Mouse (Mus musculus) lung, postnatal 0 days (tissue): ENCODE results near the gene Actl6b. TPM values are rescaled to one million over a fixed set of nuclear protein-coding genes. Genes with fewer than 3 reads are reported as not detected.

Source experiments
- ATAC-seq: fragments of 200-750 bp; cut with Nextera tagmentation; 2 replicates; pipeline ENCODE4 v1.8.0; 2017; ENCODE audit warnings: moderate library complexity
- DNase-seq: peaks from one replicate; pipeline ENCODE4 v3.0.0-alpha.2; 2016; ENCODE audit warnings: low spot score
- H3K27ac ChIP-seq: fragments of 300-500 bp; sonication (generic); 2 replicates; pipeline ENCODE4 v1.5.1; 2014; ENCODE audit warnings: antibody characterized with exemption, mild to moderate bottlenecking, low read length, mixed read lengths
- H3K27me3 ChIP-seq: fragments of 300-500 bp; sonication (generic); replicated peaks from 2 replicates; pipeline ENCODE4 v1.6.1; 2014; ENCODE audit warnings: low read length, mixed read lengths; ENCODE audit not compliant: insufficient read depth
- H3K36me3 ChIP-seq: fragments of 300-500 bp; sonication (generic); 2 replicates; pipeline ENCODE4 v1.6.1; 2014; ENCODE audit warnings: low read length, mixed read lengths; ENCODE audit not compliant: insufficient read depth
- H3K4me1 ChIP-seq: fragments of 300-500 bp; sonication (generic); 2 replicates; pipeline ENCODE4 v1.6.1; 2014; ENCODE audit warnings: antibody characterized with exemption, low read depth, low read length, mixed read lengths; ENCODE audit not compliant: insufficient read depth
- H3K4me2 ChIP-seq: fragments of 300-500 bp; sonication (generic); replicated peaks from 2 replicates; pipeline ENCODE4 v1.6.1; 2014; ENCODE audit warnings: low read depth, mild to moderate bottlenecking, low read length, moderate library complexity, mixed read lengths
- H3K4me3 ChIP-seq: fragments of 300-500 bp; sonication (generic); 2 replicates; pipeline ENCODE4 v1.5.1; 2014; ENCODE audit warnings: low read depth, low read length
- H3K9ac ChIP-seq: fragments of 300-500 bp; sonication (generic); replicated peaks from 2 replicates; pipeline ENCODE4 v1.6.1; 2014; ENCODE audit warnings: low read depth, mild to moderate bottlenecking
- H3K9me3 ChIP-seq: fragments of 300-500 bp; sonication (generic); 2 replicates; pipeline ENCODE4 v1.6.1; 2016; ENCODE audit warnings: low read length, mixed read lengths
- CTCF ChIP-seq: IDR thresholded peaks from 2 replicates; pipeline ENCODE4 v1.5.1; 2016; ENCODE audit warnings: antibody characterized with exemption, mild to moderate bottlenecking
- EP300 ChIP-seq: IDR thresholded peaks from 2 replicates; pipeline ENCODE4 v1.6.1; 2016; ENCODE audit warnings: antibody characterized with exemption, mild to moderate bottlenecking, control low read depth
- WGBS: fragments of 180-500 bp; shearing (Covaris S2); extraction: QIAGEN DNeasy Blood & Tissue Kit; methylation state at CpG from one replicate; pipeline ENCODE4 v1.1.7; 2014; 5-methylcytosine and 5-hydroxymethylcytosine counted together
- polyA plus RNA-seq: library from polyadenylated mRNA; unstranded; fragments of >200 nt; fragmentation: Nextera tagmentation; extraction: Ambion mirVana; gene quantifications from 2 replicates; pipeline ENCODE4 v1.2.1, GENCODE M21; 2015

Actl6b gene
- polyA plus RNA-seq, 1 experiment from 2014 or later, result not detected

DNA sequence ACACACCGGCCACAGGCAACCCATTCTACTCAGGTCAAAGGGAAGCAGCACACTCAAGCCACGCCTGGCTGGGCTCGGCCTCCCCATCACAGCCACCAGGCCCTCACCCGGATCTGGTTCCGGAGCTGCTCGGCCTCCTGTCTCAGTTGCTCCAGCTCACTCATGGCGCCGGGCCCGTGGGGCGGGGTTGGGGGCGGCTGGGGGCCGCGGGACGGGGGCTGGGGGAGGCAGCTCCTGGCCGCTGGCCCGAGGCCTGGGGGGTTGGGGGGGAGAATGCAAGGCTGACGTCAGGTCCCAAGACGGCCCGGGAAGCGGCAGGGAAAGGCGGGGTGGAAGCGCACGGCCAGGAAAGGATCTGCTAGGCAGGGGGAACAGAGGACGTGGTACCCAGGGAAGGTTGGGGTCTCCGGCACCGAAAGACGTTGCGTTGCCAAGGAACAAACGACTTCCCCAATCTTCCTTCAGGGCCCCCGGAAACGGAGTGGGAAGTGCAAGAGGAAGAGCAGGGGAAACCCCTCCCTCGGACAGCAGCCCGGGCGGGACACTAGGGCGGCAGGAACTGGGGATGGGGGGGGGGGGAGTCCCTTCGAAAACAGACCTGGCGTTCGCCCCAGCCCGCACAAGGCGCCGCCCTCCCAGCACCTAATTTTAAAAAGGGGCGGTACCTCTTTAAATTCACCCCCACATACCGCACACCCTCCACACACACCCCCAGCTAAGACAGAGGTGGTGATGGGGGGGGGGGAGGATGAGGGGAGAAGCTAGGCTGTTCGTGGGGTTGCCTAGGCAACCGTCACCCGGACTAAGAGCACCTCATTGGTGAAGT is 22.5 kb upstream of the Actl6b start:
- H3K4me1 ChIP-seq, result peaks cover 10% of the 10 kb centered on the region
- DNase-seq (peak; percentile 79), ATAC-seq (peak; percentile 38)
- H3K4me2 ChIP-seq, result peak overlapping the region; percentile 92
- TF ChIP-seq EP300 (peak; percentile 18; the same call in 1 of the 2 replicates), CTCF (no peak)
- peaks cover 21% of the 10 kb centered on the region for H3K36me3 ChIP-seq
- H3K4me3 ChIP-seq, result peak overlapping the region; percentile 75
- H3K27ac ChIP-seq, result peak overlapping the region; percentile 89
- no peaks in the 10 kb centered on the region for H3K9me3 ChIP-seq
- 1% methylated on average over 36 of the region's 46 CpGs for WGBS
- no peaks in the 10 kb centered on the region for H3K27me3 ChIP-seq
- H3K9ac ChIP-seq, result peak overlapping the region; percentile 79

DNA sequence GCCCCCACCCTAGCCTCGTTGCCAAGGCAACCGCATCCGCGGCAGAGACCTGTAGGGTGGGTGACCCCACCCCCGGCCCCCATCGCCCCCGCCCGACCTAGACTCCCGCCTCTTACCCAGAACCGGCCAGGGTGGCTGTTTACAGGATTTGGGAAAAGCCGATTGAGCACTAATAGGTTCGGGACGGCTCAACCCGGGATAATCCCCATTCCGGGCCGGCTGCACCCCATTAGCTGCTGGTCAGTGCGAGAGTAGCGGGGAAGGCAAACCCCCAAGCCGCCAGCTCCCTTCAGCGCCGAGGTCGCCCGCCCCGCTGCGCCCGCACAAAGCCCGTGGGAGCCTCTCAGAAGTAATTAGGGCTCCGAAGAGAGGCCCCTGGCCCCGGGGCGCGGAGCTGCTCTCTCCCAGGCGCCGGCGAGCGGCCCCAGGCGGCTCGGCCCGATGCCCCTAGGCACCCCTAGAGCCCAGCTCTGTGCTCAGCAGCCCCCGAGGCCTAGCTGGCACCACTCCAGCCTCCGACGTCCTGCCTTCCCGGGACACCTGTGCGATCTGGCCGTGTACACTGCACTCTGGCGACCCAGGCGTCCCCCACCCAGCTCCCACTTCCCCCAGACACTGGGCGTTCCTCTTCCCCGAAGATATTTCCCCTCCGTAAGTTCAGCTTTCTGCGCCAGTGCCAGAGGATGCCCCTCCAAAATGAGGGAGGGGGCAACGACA is 21.7 kb upstream of the Actl6b start:
- Histone ChIP-seq H3K4me1 (peaks cover 10% of the 10 kb centered on the region), H3K27me3 (no peaks in the 10 kb centered on the region), H3K9ac (peak overlapping the region; percentile 79), H3K9me3 (no peaks in the 10 kb centered on the region), H3K36me3 (peaks cover 21% of the 10 kb centered on the region), H3K4me2 (peak overlapping the region; percentile 92), H3K4me3 (peak overlapping the region; percentile 75), H3K27ac (peak overlapping the region; percentile 89)
- 0 out of 2 replicates have a peak, but pooled peaks have one; percentile 1 for TF ChIP-seq CTCF
- 0 out of 2 replicates have a peak, but pooled peaks have one; percentile 6 for TF ChIP-seq EP300
- peak; percentile 45 for DNase-seq
- under 1% methylated on average over 42 of the region's 51 CpGs for WGBS
- 0 out of 2 replicates have a peak, but pooled peaks have one; percentile 0 for ATAC-seq

DNA sequence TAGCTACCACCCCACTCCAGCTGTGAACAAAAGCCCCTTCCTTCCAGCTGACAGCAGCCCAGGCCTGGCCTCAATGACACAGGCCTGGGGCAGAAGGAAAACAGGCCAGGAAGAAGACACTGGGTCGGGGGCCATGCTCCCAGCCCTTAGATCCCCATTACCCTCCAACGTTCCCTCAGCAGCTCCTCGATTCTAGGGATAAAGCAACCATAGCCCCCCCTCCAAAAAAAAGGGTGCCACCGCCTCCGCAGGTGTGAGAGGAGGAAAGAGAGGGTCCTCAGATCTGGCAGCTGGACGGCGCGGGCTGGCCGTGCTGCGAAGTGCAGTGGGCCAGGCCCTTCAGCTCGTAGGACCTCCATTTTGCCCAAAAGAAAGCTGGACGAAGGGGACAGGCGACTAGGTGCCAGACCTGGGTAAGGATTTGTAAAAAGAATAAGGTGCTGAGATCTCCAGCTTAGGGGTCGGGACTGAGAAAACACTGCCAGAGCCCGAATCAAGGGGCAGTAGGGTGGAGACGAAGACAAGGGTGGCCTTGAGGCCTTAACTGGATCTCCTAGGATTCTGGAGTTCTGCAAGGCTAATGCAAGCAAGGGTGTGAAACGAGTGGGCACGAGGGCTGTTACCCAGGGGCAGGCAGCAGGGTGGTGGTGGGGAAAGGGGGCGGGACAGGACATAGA is 21.0 kb upstream of the Actl6b start:
- H3K9ac ChIP-seq, result peak overlapping the region; percentile 79
- H3K4me2 ChIP-seq, result peak overlapping the region; percentile 92
- H3K4me3 ChIP-seq, result peak overlapping the region; percentile 75
- no peaks in the 10 kb centered on the region for H3K9me3 ChIP-seq
- ATAC-seq, result no peak
- peaks cover 10% of the 10 kb centered on the region for H3K4me1 ChIP-seq
- TF ChIP-seq CTCF (no peak), EP300 (no peak)
- peaks cover 21% of the 10 kb centered on the region for H3K36me3 ChIP-seq
- no peaks in the 10 kb centered on the region for H3K27me3 ChIP-seq
- WGBS, result 2% methylated on average over 19 of the region's 19 CpGs
- H3K27ac ChIP-seq, result peak overlapping the region; percentile 89
- DNase-seq, result peak; percentile 43

DNA sequence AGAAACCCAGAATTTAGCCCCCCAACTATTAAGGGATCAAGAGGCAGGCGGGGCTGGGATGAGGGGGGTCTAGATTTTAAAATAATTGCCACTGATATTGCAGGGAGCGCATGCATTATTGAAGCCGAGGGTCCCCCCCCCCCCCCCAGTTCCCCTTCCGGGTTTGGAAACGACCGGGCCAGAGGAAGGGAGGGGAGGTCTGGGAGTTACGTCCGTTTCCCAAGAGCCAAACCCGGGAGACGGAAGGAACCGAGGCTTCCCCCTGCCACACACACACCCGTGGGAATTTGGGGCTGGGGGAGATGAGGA is 20.6 kb upstream of the Actl6b start:
- no peak for DNase-seq
- Histone ChIP-seq H3K4me3 (peak overlapping the region; percentile 75), H3K4me2 (peak overlapping the region; percentile 92), H3K36me3 (peaks cover 16% of the 10 kb centered on the region), H3K9ac (peak overlapping the region; percentile 79), H3K27ac (peak overlapping the region; percentile 89), H3K9me3 (no peaks in the 10 kb centered on the region), H3K27me3 (no peaks in the 10 kb centered on the region), H3K4me1 (peaks cover 10% of the 10 kb centered on the region)
- TF ChIP-seq CTCF, result no peak
- no peak for TF ChIP-seq EP300
- peak; percentile 34 for ATAC-seq
- 0% methylated on average over 4 of the region's 12 CpGs for whole genome bisulfite sequencing

DNA sequence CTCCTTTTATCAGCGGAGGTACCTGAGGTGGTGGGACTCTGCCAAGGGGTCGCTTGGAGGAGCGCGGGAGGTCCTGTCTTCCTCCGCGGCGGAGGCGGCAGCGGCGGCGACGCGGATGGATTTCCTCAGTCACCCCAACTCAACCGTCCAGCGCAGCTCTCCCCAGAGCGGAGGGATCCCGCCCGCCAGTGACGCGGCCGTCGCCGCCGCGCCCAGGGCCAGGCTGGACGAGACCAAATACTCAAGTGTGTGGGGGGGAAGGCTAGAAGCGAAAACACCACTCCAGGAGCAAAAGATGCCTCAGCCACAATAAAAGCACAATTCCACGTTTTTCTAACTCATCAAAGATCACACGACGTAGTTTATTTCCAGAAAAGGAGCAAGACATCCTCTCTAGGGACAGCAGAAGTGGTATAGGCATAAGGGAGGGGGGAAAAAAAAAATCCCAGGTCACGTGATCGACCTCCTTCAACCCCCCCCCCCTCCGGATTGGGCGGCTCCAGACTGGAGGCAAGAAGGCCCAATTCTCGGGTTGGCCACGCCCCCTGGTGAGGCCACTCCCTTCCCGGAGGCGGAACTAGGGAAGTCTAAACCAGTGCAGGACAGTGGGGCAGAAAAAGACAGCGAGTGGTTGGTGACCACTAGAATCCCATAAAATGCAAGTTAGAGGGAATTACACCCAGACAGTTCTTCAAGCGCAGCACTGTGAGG is 20.0 kb upstream of the Actl6b start, which contains the start of the genes Epo and Gnb2:
Epo (minus strand) TSS at position 126 of the 711 bp plus-strand sequence.
Gnb2 (minus strand) TSS at position 394 of the 711 bp plus-strand sequence.
- DNase-seq, result peak; percentile 97
- peak within 1 kb of the TSS; percentile 75 for H3K4me3 ChIP-seq
- no peaks in the 10 kb centered on the region for H3K9me3 ChIP-seq
- peaks cover 11% of the 10 kb centered on the region for H3K36me3 ChIP-seq
- H3K9ac ChIP-seq, result peak within 1 kb of the TSS; percentile 79
- under 1% methylated on average over 30 of the region's 40 CpGs for WGBS
- H3K4me2 ChIP-seq, result peak within 1 kb of the TSS; percentile 92
- no peaks in the 10 kb centered on the region for H3K27me3 ChIP-seq
- H3K4me1 ChIP-seq, result peaks cover 10% of the 10 kb centered on the region
- peak; percentile 81 for ATAC-seq
- peak; percentile 77 for TF ChIP-seq EP300
- no peak for TF ChIP-seq CTCF
- peak within 1 kb of the TSS; percentile 89 for H3K27ac ChIP-seq
